Mouse (Mus musculus) urinary bladder, postnatal 0 days (tissue): ENCODE measurements around the gene Wfdc21. TPM values are rescaled to one million over a fixed set of nuclear protein-coding genes. Genes with fewer than 3 reads are reported as not detected.

ENCODE experiments used
- polyA plus RNA-seq: library from polyadenylated mRNA; unstranded; fragments of >200 nt; fragmentation: Nextera tagmentation; extraction: Ambion mirVana; gene quantifications from 2 replicates; pipeline ENCODE4 v1.2.1, GENCODE M21; 2015

Wfdc21 gene
- 0.57 and 4.9 TPM in 2 replicates for polyA plus RNA-seq

DNA sequence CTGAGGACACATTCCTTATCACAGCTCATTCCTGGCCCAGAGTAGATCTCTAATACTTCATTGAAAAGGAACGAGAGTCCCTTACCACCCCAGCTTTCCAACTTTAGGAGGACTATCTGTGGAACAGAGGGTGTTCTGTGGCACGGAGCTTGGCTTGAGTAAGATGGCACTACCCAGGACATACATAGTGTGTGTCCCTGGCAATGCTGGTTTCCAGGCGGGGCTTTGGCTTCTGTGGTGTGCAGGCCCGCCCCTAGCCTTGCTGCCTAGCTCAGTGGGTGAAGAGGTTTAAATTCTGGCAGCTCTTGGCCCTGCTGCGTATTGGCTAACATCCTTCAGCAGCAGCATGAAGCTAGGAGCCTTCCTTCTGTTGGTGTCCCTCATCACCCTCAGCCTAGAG lies at the start of gene Wfdc21:
Gene Wfdc21, plus strand, starts transcription at position 260 of the 400 bp plus-strand sequence.

DNA sequence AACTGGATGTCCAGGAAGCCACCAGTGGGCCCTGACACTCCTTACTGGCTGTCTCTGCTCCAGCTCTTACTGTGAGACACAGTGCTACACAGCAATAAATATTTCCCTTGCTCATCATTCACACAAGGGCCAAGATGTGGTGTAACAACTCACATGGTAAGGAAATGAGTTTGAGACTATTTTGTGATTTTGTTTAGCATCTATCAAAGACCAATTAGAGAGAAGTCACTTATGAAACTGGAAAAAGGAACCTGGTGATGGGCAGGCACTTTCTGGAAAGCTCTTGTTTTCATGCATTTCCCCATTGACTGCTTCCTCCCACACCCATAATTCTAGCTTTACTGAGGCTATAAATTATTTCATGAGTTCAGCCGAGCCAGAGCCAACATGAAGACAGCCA lies 43.0 kb upstream of the Wfdc21 start, which contains the start of gene Wfdc17:
Gene Wfdc17, plus strand, starts transcription at position 287 of the 400 bp plus-strand sequence.

GRCm38 (mm10) chr11:83708715-83709114 lies 38.0 kb upstream of the Wfdc21 start, which contains the start of gene Wfdc18:
TSS of gene Wfdc18 (plus strand) at chr11:83709015.

GRCm38 (mm10) chr11:83753581-83754181 lies 6.9 kb downstream of the Wfdc21 start, which contains the start of gene Heatr6:
TSS of gene Heatr6 (plus strand) at chr11:83753696.

Other genes starting within 250 kb of the Wfdc21 start
- not detected in 2 replicates for gene Heatr9, start 224.8 kb upstream of the Wfdc21 start, polyA plus RNA-seq
- gene Ccl5, start 216.4 kb upstream of the Wfdc21 start, polyA plus RNA-seq: 0.45 and 0.88 TPM in 2 replicates
- gene Ccl9, start 168.3 kb upstream of the Wfdc21 start, polyA plus RNA-seq: 19.7 and 93.4 TPM in 2 replicates
- gene Ccl6, start 153.9 kb upstream of the Wfdc21 start, polyA plus RNA-seq: 54.5 and 456 TPM in 2 replicates
- not detected in 2 replicates for gene Rpl9-ps1, start 101.3 kb upstream of the Wfdc21 start, polyA plus RNA-seq
- 1.2 and 1.9 TPM in 2 replicates for gene Ccl3, start 97.6 kb upstream of the Wfdc21 start, polyA plus RNA-seq
- 2.9 and 5.3 TPM in 2 replicates for gene Ccl4, start 84.4 kb upstream of the Wfdc21 start, polyA plus RNA-seq
- 14.2 and 148 TPM in 2 replicates for gene Wfdc17, start 42.9 kb upstream of the Wfdc21 start, polyA plus RNA-seq
- gene Wfdc18, start 37.9 kb upstream of the Wfdc21 start, polyA plus RNA-seq: not detected in 2 replicates
- 11.1 and 11.9 TPM in 2 replicates for gene Heatr6, start 6.8 kb downstream of the Wfdc21 start, polyA plus RNA-seq
- gene Hnf1b, start 103.1 kb downstream of the Wfdc21 start, polyA plus RNA-seq: 6.0 and 6.3 TPM in 2 replicates
- 15.7 and 19.5 TPM in 2 replicates for gene Ddx52, start 195.1 kb downstream of the Wfdc21 start, polyA plus RNA-seq
- 6.0 and 8.3 TPM in 2 replicates for gene Synrg, start 217.5 kb downstream of the Wfdc21 start, polyA plus RNA-seq